Mouse (Mus musculus): ENCODE results near the gene Sytl2.

DNA sequence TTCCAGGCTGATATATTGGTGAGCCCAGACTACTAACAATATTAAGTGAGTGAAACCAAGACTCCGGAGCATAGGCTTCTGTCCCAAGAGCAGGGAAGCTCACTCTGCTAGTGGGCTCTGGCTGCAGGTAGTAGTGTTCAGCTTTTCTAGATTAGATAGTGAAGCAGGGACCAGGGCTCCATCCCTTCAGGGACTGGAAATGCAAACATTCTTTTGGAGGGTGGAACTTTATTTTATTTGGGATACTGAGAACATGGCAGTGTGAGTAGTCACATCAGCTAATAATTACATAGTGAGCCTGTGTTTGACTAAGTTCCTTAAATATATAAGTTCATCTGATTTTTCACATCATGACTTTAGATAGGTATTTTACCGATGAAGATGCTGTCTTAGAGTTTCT, 14.8 kb downstream of the Sytl2 start:
- TF ChIP-seq CTCF (IDR thresholded peaks at IDR 0.05; ENCODE audit: borderline replicate concordance, extremely low read depth, insufficient read depth, insufficient read length) = no peak
- TF ChIP-seq POLR2A (IDR thresholded peaks at IDR 0.05; ENCODE audit: borderline replicate concordance, extremely low read depth, insufficient read depth, insufficient read length, poor library complexity, severe bottlenecking) = no peak
